Mouse (Mus musculus) lung, postnatal 0 days (tissue): Measurements from ENCODE around the gene Abr.

Source experiments
- CTCF ChIP-seq: IDR thresholded peaks from 2 replicates; pipeline ENCODE4 v1.5.1; 2016; ENCODE audit warnings: antibody characterized with exemption, mild to moderate bottlenecking
- EP300 ChIP-seq: IDR thresholded peaks from 2 replicates; pipeline ENCODE4 v1.6.1; 2016; ENCODE audit warnings: antibody characterized with exemption, mild to moderate bottlenecking, control low read depth

DNA sequence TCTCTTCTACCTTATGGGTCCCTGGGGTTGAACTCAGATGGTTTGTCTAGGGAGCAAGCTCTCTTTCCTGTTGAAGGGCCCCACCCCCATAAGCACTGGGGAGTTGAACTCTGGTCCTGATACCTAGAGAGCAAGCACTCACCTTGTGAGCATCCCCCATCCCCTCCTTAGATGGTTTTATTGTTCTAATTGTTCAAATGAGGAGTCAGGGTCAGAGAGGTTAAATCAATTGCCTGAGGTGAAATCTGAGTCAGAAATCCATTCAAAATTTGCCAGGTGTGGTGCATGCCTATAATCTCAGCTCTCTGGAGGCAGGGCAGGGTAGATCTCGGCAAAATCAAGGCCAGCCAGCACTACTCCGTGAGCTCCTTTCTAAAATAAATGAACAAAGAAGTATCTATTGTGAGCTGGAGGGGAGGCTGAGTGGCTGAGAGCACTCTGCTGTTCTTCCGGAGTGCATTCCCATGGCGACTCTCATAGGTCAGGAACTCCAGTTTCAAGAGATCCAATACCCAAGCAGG, 35.4 kb upstream of the Abr start:
- no peak for TF ChIP-seq CTCF
- TF ChIP-seq EP300 = no peak
